Mouse (Mus musculus) gastrocnemius, adult 18-20 months (tissue): ENCODE measurements around the gene Mybbp1a. TPM values are rescaled to one million over a fixed set of nuclear protein-coding genes. Genes with fewer than 3 reads are reported as not detected.
"Not testable (repeated sequence)": the region's sequence is repeated elsewhere in the genome, so short reads cannot be mapped to it uniquely, and the experiment has no call there.

Experiments used
- DNase-seq: peaks from one replicate; pipeline ENCODE4 v3.0.0; 2021; ENCODE audit warnings: low spot score
- total RNA-seq, 2 experiments: library from RNA; stranded (reverse); gene quantifications; 2 replicates each; pipeline ENCODE4 v1.2.3; 2021

The Mybbp1a gene
- total RNA-seq, 2 experiments from 2014 or later = 54.7 to 63.3 TPM

- DNase-seq = peak; percentile 77
Measured at GRCm38 (mm10) chr11:72413016-72413415, 28.1 kb upstream of the Mybbp1a start.

- no peak for DNase-seq
Measured at GRCm38 (mm10) chr11:72413601-72414190, 27.5 kb upstream of the Mybbp1a start.

GRCm38 (mm10) chr11:72415155-72415554 is 26.0 kb upstream of the Mybbp1a start:
- DNase-seq = no peak

GRCm38 (mm10) chr11:72416666-72417065 is 24.5 kb upstream of the Mybbp1a start:
- no peak for DNase-seq

- peak; percentile 85 for DNase-seq
Measured at GRCm38 (mm10) chr11:72417376-72417775, 23.8 kb upstream of the Mybbp1a start.

- DNase-seq = peak; percentile 90
Measured at GRCm38 (mm10) chr11:72418227-72418626, 22.9 kb upstream of the Mybbp1a start.

GRCm38 (mm10) chr11:72419006-72419405 is 22.1 kb upstream of the Mybbp1a start:
- no peak for DNase-seq

- DNase-seq = no peak
Measured at GRCm38 (mm10) chr11:72420460-72421122, 20.6 kb upstream of the Mybbp1a start.

- no peak for DNase-seq
Measured at GRCm38 (mm10) chr11:72421518-72422278, 19.5 kb upstream of the Mybbp1a start.

- DNase-seq = no peak
Measured at GRCm38 (mm10) chr11:72423686-72424085, 17.5 kb upstream of the Mybbp1a start.

GRCm38 (mm10) chr11:72425201-72425600 is 16.0 kb upstream of the Mybbp1a start:
- no peak for DNase-seq

GRCm38 (mm10) chr11:72426884-72427283 is 14.3 kb upstream of the Mybbp1a start:
- DNase-seq = no peak

GRCm38 (mm10) chr11:72428694-72429093 is 12.5 kb upstream of the Mybbp1a start:
- peak; percentile 92 for DNase-seq

- peak; percentile 90 for DNase-seq
Measured at GRCm38 (mm10) chr11:72429288-72429690, 11.9 kb upstream of the Mybbp1a start.

GRCm38 (mm10) chr11:72430311-72431068 is 10.7 kb upstream of the Mybbp1a start:
- DNase-seq = not testable (repeated sequence)

- no peak for DNase-seq
Measured at GRCm38 (mm10) chr11:72434963-72435693, 6.0 kb upstream of the Mybbp1a start, which contains the start of gene Ggt6. TSS of gene Ggt6 (plus strand) at chr11:72435526.

GRCm38 (mm10) chr11:72435694-72436045 is 5.5 kb upstream of the Mybbp1a start:
- peak; percentile 73 for DNase-seq

- DNase-seq = peak; percentile 61
Measured at GRCm38 (mm10) chr11:72436271-72436670, 4.9 kb upstream of the Mybbp1a start.

GRCm38 (mm10) chr11:72436756-72437650 is 4.2 kb upstream of the Mybbp1a start:
- no peak for DNase-seq

- DNase-seq = no peak
Measured at GRCm38 (mm10) chr11:72438411-72438810, 2.7 kb upstream of the Mybbp1a start.
